Mouse (Mus musculus): ENCODE results near the gene Rin3. TPM values are rescaled to one million over a fixed set of nuclear protein-coding genes. Genes with fewer than 3 reads are reported as not detected.
A peak's percentile ranks its signal among the peaks of the same experiment; 100 is the strongest.

Gene Rin3
- polyA plus RNA-seq, 1 experiment from 2014 or later: 6.1 TPM

GRCm38 (mm10) chr12:102342147-102342546 is 59.3 kb downstream of the Rin3 start:
- DNase-seq (ENCODE audit: low spot score) (no peak), ATAC-seq (replicated peaks; ENCODE audit: low FRiP score) (no peak)
- Histone ChIP-seq H3K9ac (ENCODE audit: low read length) (no peak overlapping the region), H3K36me3 (ENCODE audit: control insufficient read depth, insufficient read depth, low read length) (no peaks in the 10 kb centered on the region), H3K27ac (ENCODE audit: low read depth, low read length) (no peak overlapping the region), H3K4me1 (replicated peaks; ENCODE audit: control insufficient read depth, insufficient read depth, low read length) (no peaks in the 10 kb centered on the region), H3K9me3 (ENCODE audit: control insufficient read depth, low read length) (no peaks in the 10 kb centered on the region), H3K4me2 (ENCODE audit: low read depth, low read length, severe bottlenecking) (no peak overlapping the region), H3K4me3 (ENCODE audit: low read depth, low read length) (no peak overlapping the region), H3K27me3 (ENCODE audit: control insufficient read depth, insufficient read depth, low read length) (no peaks in the 10 kb centered on the region)
- 65% methylated on average over 2 of the region's 2 CpGs for WGBS

DNA sequence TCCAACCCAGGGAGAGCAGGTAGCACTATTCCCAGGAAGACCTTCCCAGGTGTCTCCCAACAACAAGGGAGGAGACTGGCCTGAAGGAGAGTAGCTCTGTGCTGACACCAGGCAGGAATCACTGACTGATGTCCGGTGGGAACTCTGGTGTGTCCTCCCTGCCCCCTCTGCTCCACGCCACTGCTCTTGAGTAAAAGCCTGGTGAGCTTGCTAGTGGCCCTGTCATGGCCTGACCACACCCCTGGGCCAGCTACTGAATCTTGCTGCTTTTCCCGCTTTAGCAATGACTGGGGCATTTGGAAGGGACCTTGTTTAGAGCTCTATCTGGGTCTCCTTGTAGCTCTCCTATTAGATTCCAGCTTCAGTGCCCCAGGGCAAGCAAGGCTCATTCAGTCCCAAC is 59.8 kb downstream of the Rin3 start:
- Histone ChIP-seq H3K27me3 (ENCODE audit: control insufficient read depth, insufficient read depth, low read length) (no peaks in the 10 kb centered on the region), H3K36me3 (ENCODE audit: control insufficient read depth, insufficient read depth, low read length) (no peaks in the 10 kb centered on the region), H3K4me1 (replicated peaks; ENCODE audit: control insufficient read depth, insufficient read depth, low read length) (no peaks in the 10 kb centered on the region), H3K4me3 (ENCODE audit: low read depth, low read length) (no peak overlapping the region), H3K9me3 (ENCODE audit: control insufficient read depth, low read length) (no peaks in the 10 kb centered on the region), H3K27ac (ENCODE audit: low read depth, low read length) (no peak overlapping the region), H3K4me2 (ENCODE audit: low read depth, low read length, severe bottlenecking) (no peak overlapping the region), H3K9ac (ENCODE audit: low read length) (no peak overlapping the region)
- no peak for ATAC-seq (replicated peaks; ENCODE audit: low FRiP score)
- no peak for DNase-seq (ENCODE audit: low spot score)
- 53% methylated on average over 3 of the region's 3 CpGs for WGBS

- H3K4me2 ChIP-seq (ENCODE audit: low read depth, low read length, severe bottlenecking): no peak overlapping the region
- no peaks in the 10 kb centered on the region for H3K27me3 ChIP-seq (ENCODE audit: control insufficient read depth, insufficient read depth, low read length)
- DNase-seq (ENCODE audit: low spot score) (no peak), ATAC-seq (replicated peaks; ENCODE audit: low FRiP score) (no peak)
- H3K36me3 ChIP-seq (ENCODE audit: control insufficient read depth, insufficient read depth, low read length): no peaks in the 10 kb centered on the region
- H3K9me3 ChIP-seq (ENCODE audit: control insufficient read depth, low read length): no peaks in the 10 kb centered on the region
- no peaks in the 10 kb centered on the region for H3K4me1 ChIP-seq (replicated peaks; ENCODE audit: control insufficient read depth, insufficient read depth, low read length)
- 67% methylated on average over 14 of the region's 14 CpGs for WGBS
- H3K27ac ChIP-seq (ENCODE audit: low read depth, low read length): no peak overlapping the region
- H3K4me3 ChIP-seq (ENCODE audit: low read depth, low read length): no peak overlapping the region
- no peak overlapping the region for H3K9ac ChIP-seq (ENCODE audit: low read length)
These were observed 62.4 kb downstream of the Rin3 start for GRCm38 (mm10) chr12:102345031-102345815.

- DNase-seq (ENCODE audit: low spot score) (peak; percentile 67), ATAC-seq (replicated peaks; ENCODE audit: low FRiP score) (no peak)
- Histone ChIP-seq H3K9me3 (ENCODE audit: control insufficient read depth, low read length) (no peaks in the 10 kb centered on the region), H3K4me2 (ENCODE audit: low read depth, low read length, severe bottlenecking) (no peak overlapping the region), H3K4me3 (ENCODE audit: low read depth, low read length) (no peak overlapping the region), H3K27ac (ENCODE audit: low read depth, low read length) (no peak overlapping the region), H3K4me1 (replicated peaks; ENCODE audit: control insufficient read depth, insufficient read depth, low read length) (no peaks in the 10 kb centered on the region), H3K9ac (ENCODE audit: low read length) (no peak overlapping the region), H3K36me3 (ENCODE audit: control insufficient read depth, insufficient read depth, low read length) (no peaks in the 10 kb centered on the region), H3K27me3 (ENCODE audit: control insufficient read depth, insufficient read depth, low read length) (no peaks in the 10 kb centered on the region)
- 10% methylated on average over 1 of the region's 1 CpGs for WGBS
These were observed 63.7 kb downstream of the Rin3 start for GRCm38 (mm10) chr12:102346507-102346906.

- ATAC-seq (replicated peaks; ENCODE audit: low FRiP score) (no peak), DNase-seq (ENCODE audit: low spot score) (no peak)
- no peaks in the 10 kb centered on the region for H3K27me3 ChIP-seq (ENCODE audit: control insufficient read depth, insufficient read depth, low read length)
- H3K9ac ChIP-seq (ENCODE audit: low read length): no peak overlapping the region
- H3K4me3 ChIP-seq (ENCODE audit: low read depth, low read length): no peak overlapping the region
- H3K4me1 ChIP-seq (replicated peaks; ENCODE audit: control insufficient read depth, insufficient read depth, low read length): no peaks in the 10 kb centered on the region
- H3K27ac ChIP-seq (ENCODE audit: low read depth, low read length): no peak overlapping the region
- H3K36me3 ChIP-seq (ENCODE audit: control insufficient read depth, insufficient read depth, low read length): no peaks in the 10 kb centered on the region
- 90% methylated on average over 6 of the region's 6 CpGs for WGBS
- H3K9me3 ChIP-seq (ENCODE audit: control insufficient read depth, low read length): no peaks in the 10 kb centered on the region
- no peak overlapping the region for H3K4me2 ChIP-seq (ENCODE audit: low read depth, low read length, severe bottlenecking)
These were observed 65.6 kb downstream of the Rin3 start for GRCm38 (mm10) chr12:102348447-102348846.

GRCm38 (mm10) chr12:102350997-102351396 is 68.1 kb downstream of the Rin3 start:
- DNase-seq (ENCODE audit: low spot score): no peak
- H3K27ac ChIP-seq (ENCODE audit: low read depth, low read length): no peak overlapping the region
- no peaks in the 10 kb centered on the region for H3K4me1 ChIP-seq (replicated peaks; ENCODE audit: control insufficient read depth, insufficient read depth, low read length)
- no peaks in the 10 kb centered on the region for H3K36me3 ChIP-seq (ENCODE audit: control insufficient read depth, insufficient read depth, low read length)
- no peaks in the 10 kb centered on the region for H3K27me3 ChIP-seq (ENCODE audit: control insufficient read depth, insufficient read depth, low read length)
- ATAC-seq (replicated peaks; ENCODE audit: low FRiP score): no peak
- H3K4me3 ChIP-seq (ENCODE audit: low read depth, low read length): no peak overlapping the region
- no peaks in the 10 kb centered on the region for H3K9me3 ChIP-seq (ENCODE audit: control insufficient read depth, low read length)
- no peak overlapping the region for H3K4me2 ChIP-seq (ENCODE audit: low read depth, low read length, severe bottlenecking)
- 90% methylated on average over 1 of the region's 1 CpGs for WGBS
- no peak overlapping the region for H3K9ac ChIP-seq (ENCODE audit: low read length)

GRCm38 (mm10) chr12:102354126-102354984 is 71.5 kb downstream of the Rin3 start:
- Histone ChIP-seq H3K36me3 (ENCODE audit: control insufficient read depth, insufficient read depth, low read length) (no peaks in the 10 kb centered on the region), H3K4me3 (ENCODE audit: low read depth, low read length) (no peak overlapping the region), H3K27ac (ENCODE audit: low read depth, low read length) (no peak overlapping the region), H3K9ac (ENCODE audit: low read length) (no peak overlapping the region), H3K9me3 (ENCODE audit: control insufficient read depth, low read length) (no peaks in the 10 kb centered on the region), H3K4me1 (replicated peaks; ENCODE audit: control insufficient read depth, insufficient read depth, low read length) (no peaks in the 10 kb centered on the region), H3K27me3 (ENCODE audit: control insufficient read depth, insufficient read depth, low read length) (no peaks in the 10 kb centered on the region), H3K4me2 (ENCODE audit: low read depth, low read length, severe bottlenecking) (no peak overlapping the region)
- WGBS: 83% methylated on average over 10 of the region's 10 CpGs
- ATAC-seq (replicated peaks; ENCODE audit: low FRiP score) (no peak), DNase-seq (ENCODE audit: low spot score) (no peak)

GRCm38 (mm10) chr12:102355784-102356183 is 72.9 kb downstream of the Rin3 start:
- H3K36me3 ChIP-seq (ENCODE audit: control insufficient read depth, insufficient read depth, low read length): no peaks in the 10 kb centered on the region
- no peaks in the 10 kb centered on the region for H3K27me3 ChIP-seq (ENCODE audit: control insufficient read depth, insufficient read depth, low read length)
- no peak overlapping the region for H3K9ac ChIP-seq (ENCODE audit: low read length)
- no peaks in the 10 kb centered on the region for H3K9me3 ChIP-seq (ENCODE audit: control insufficient read depth, low read length)
- no peak overlapping the region for H3K4me3 ChIP-seq (ENCODE audit: low read depth, low read length)
- no peaks in the 10 kb centered on the region for H3K4me1 ChIP-seq (replicated peaks; ENCODE audit: control insufficient read depth, insufficient read depth, low read length)
- ATAC-seq (replicated peaks; ENCODE audit: low FRiP score) (no peak), DNase-seq (ENCODE audit: low spot score) (no peak)
- no peak overlapping the region for H3K27ac ChIP-seq (ENCODE audit: low read depth, low read length)
- no peak overlapping the region for H3K4me2 ChIP-seq (ENCODE audit: low read depth, low read length, severe bottlenecking)
